Mouse (Mus musculus) CH12.LX (cell line): ENCODE results near the gene Cds1. TPM values are rescaled to one million over a fixed set of nuclear protein-coding genes. Genes with fewer than 3 reads are reported as not detected.

ENCODE experiments used
- DNase-seq: peaks from one replicate; pipeline ENCODE4 v3.0.0-alpha.2; 2013; ENCODE audit errors: extremely low read depth
- H3K27ac ChIP-seq: 2 replicates; pipeline ENCODE4 v1.5.1; 2012; ENCODE audit warnings: low read depth, mild to moderate bottlenecking, control low read depth, moderate library complexity; ENCODE audit not compliant: insufficient read depth
- H3K27me3 ChIP-seq: replicated peaks from 2 replicates; pipeline ENCODE3; 2012; ENCODE audit warnings: inconsistent platforms
- H3K36me3 ChIP-seq, 2 experiments: replicated peaks in 1 of 2; 2 replicates each; pipeline versions ENCODE3 to v1.6.1; 2012; ENCODE audit warnings: inconsistent platforms in 1 of 2, low read length in 1 of 2, mild to moderate bottlenecking in 1 of 2, mixed read lengths in 1 of 2, moderate library complexity in 1 of 2; ENCODE audit not compliant: control insufficient read depth in 1 of 2, insufficient read depth in 1 of 2
- H3K4me1 ChIP-seq, 2 experiments: 2 replicates each; pipeline ENCODE4 v1.6.1; 2012; ENCODE audit warnings: inconsistent platforms in 1 of 2, moderate library complexity in 1 of 2; ENCODE audit not compliant: insufficient read depth in 2 of 2, control insufficient read depth in 1 of 2
- H3K4me2 ChIP-seq: 2 replicates; pipeline ENCODE4 v1.6.1; 2012; ENCODE audit warnings: low read depth, mild to moderate bottlenecking, control low read depth; ENCODE audit not compliant: poor library complexity, insufficient read depth, severe bottlenecking
- H3K4me3 ChIP-seq, 3 experiments: fragments of 150-350 bp in 1 of 3; sonication (generic) in 1 of 3; replicated peaks in 1 of 3; 2 replicates each; pipeline versions ENCODE3 to v1.5.1; 2011 to 2012; ENCODE audit warnings: low read depth in 2 of 3, low read length in 2 of 3, mild to moderate bottlenecking in 2 of 3, moderate library complexity in 2 of 3, control low read depth in 1 of 3, improper control_type of control experiment in 1 of 3, inconsistent platforms in 1 of 3, mixed read lengths in 1 of 3; ENCODE audit not compliant: poor library complexity in 1 of 3
- H3K79me2 ChIP-seq: replicated peaks from 2 replicates; pipeline ENCODE4 v1.6.1; 2012; ENCODE audit warnings: mild to moderate bottlenecking, moderate library complexity; ENCODE audit not compliant: control insufficient read depth, poor library complexity, insufficient read depth, severe bottlenecking; ENCODE audit errors: extremely low read depth
- H3K9ac ChIP-seq: 2 replicates; pipeline ENCODE4 v1.6.1; 2012; ENCODE audit warnings: low read depth, mild to moderate bottlenecking, control low read depth, moderate library complexity; ENCODE audit not compliant: insufficient read depth
- H3K9me3 ChIP-seq: replicated peaks from 2 replicates; pipeline ENCODE3; 2012; ENCODE audit warnings: low read length, inconsistent platforms, mixed read lengths
- CHD1 ChIP-seq: IDR thresholded peaks from 2 replicates; pipeline ENCODE4 v1.6.1; 2012; ENCODE audit warnings: low read depth, low read length, improper control_type of control experiment, inconsistent platforms
- CHD2 ChIP-seq: IDR thresholded peaks from 2 replicates; pipeline ENCODE4 v1.6.1; 2011; ENCODE audit warnings: low read length, improper control_type of control experiment
- E2F4 ChIP-seq: IDR thresholded peaks from 2 replicates; pipeline ENCODE4 v1.6.1; 2011; ENCODE audit warnings: low read depth, low read length, improper control_type of control experiment; ENCODE audit not compliant: insufficient replicate concordance
- ELF1 ChIP-seq: IDR thresholded peaks from 2 replicates; pipeline ENCODE4 v1.6.1; 2014; ENCODE audit warnings: low read depth, mild to moderate bottlenecking, inconsistent platforms, low read length, improper control_type of control experiment
- GABPA ChIP-seq: IDR thresholded peaks from 2 replicates; pipeline ENCODE4 v1.6.1; 2012; ENCODE audit warnings: low read depth, low read length, improper control_type of control experiment, inconsistent platforms; ENCODE audit not compliant: insufficient replicate concordance
- HCFC1 ChIP-seq: IDR thresholded peaks from 2 replicates; pipeline ENCODE4 v1.6.1; 2012; ENCODE audit warnings: low read depth, mild to moderate bottlenecking, inconsistent platforms, low read length, improper control_type of control experiment
- IRF4 ChIP-seq: IDR thresholded peaks from 2 replicates; pipeline ENCODE4 v1.6.1; 2014; ENCODE audit warnings: low read depth, mild to moderate bottlenecking, inconsistent platforms, low read length, improper control_type of control experiment
- JUN ChIP-seq: IDR thresholded peaks from 2 replicates; pipeline ENCODE4 v1.6.1; 2011; ENCODE audit warnings: low read depth, mild to moderate bottlenecking, low read length, improper control_type of control experiment, moderate library complexity; ENCODE audit not compliant: insufficient read depth
- KAT2A ChIP-seq: IDR thresholded peaks from 2 replicates; pipeline ENCODE4 v1.6.1; 2012; ENCODE audit warnings: low read length, improper control_type of control experiment, inconsistent platforms; ENCODE audit not compliant: insufficient replicate concordance
- MAFK ChIP-seq: IDR thresholded peaks from 2 replicates; pipeline ENCODE4 v1.6.1; 2011; ENCODE audit warnings: low read length, improper control_type of control experiment; ENCODE audit not compliant: insufficient replicate concordance
- MYC ChIP-seq: IDR thresholded peaks from 2 replicates; pipeline ENCODE4 v1.6.1; 2011; ENCODE audit warnings: low read depth, mild to moderate bottlenecking, improper control_type of control experiment, low read length
- NELFE ChIP-seq: IDR thresholded peaks from 2 replicates; pipeline ENCODE4 v1.6.1; 2011; ENCODE audit warnings: low read depth, low read length, improper control_type of control experiment
- NRF1 ChIP-seq: IDR thresholded peaks from 2 replicates; pipeline ENCODE4 v1.6.1; 2014; ENCODE audit warnings: low read depth, mild to moderate bottlenecking, inconsistent platforms, low read length, improper control_type of control experiment, moderate library complexity
- PAX5 ChIP-seq: IDR thresholded peaks from 2 replicates; pipeline ENCODE4 v1.6.1; 2012; ENCODE audit warnings: low read length, inconsistent platforms, mixed read lengths
- POLR2A ChIP-seq: IDR thresholded peaks from 2 replicates; pipeline ENCODE4 v1.6.1; 2011; ENCODE audit warnings: low read depth, mild to moderate bottlenecking, improper control_type of control experiment, low read length
- POLR2AphosphoS2 ChIP-seq: IDR thresholded peaks from 2 replicates; pipeline ENCODE4 v1.6.1; 2011; ENCODE audit warnings: low read depth, low read length, improper control_type of control experiment
- RAD21 ChIP-seq: IDR thresholded peaks from 2 replicates; pipeline ENCODE4 v1.6.1; 2011; ENCODE audit warnings: low read depth, mild to moderate bottlenecking, low read length, improper control_type of control experiment, moderate library complexity
- SMC3 ChIP-seq: IDR thresholded peaks from 2 replicates; pipeline ENCODE4 v1.6.1; 2011; ENCODE audit warnings: low read depth, low read length, improper control_type of control experiment
- TCF12 ChIP-seq: IDR thresholded peaks from 2 replicates; pipeline ENCODE4 v1.6.1; 2014; ENCODE audit warnings: low read depth, mild to moderate bottlenecking, inconsistent platforms, low read length, improper control_type of control experiment
- UBTF ChIP-seq: IDR thresholded peaks from 2 replicates; pipeline ENCODE4 v1.6.1; 2012; ENCODE audit warnings: low read depth, mild to moderate bottlenecking, inconsistent platforms, low read length, improper control_type of control experiment, moderate library complexity
- ZC3H11A ChIP-seq: IDR thresholded peaks from 2 replicates; pipeline ENCODE4 v1.6.1; 2012; ENCODE audit warnings: low read depth, mild to moderate bottlenecking, inconsistent platforms, low read length, improper control_type of control experiment
- ZKSCAN1 ChIP-seq: IDR thresholded peaks from 2 replicates; pipeline ENCODE4 v1.6.1; 2012; ENCODE audit warnings: low read depth, inconsistent platforms, low read length, improper control_type of control experiment, borderline replicate concordance
- ZMIZ1 ChIP-seq: IDR thresholded peaks from 2 replicates; pipeline ENCODE4 v1.6.1; 2012; ENCODE audit warnings: low read depth, mild to moderate bottlenecking, inconsistent platforms, low read length, improper control_type of control experiment
- ZNF384 ChIP-seq: IDR thresholded peaks from 2 replicates; pipeline ENCODE4 v1.6.1; 2012; ENCODE audit warnings: low read depth, low read length, improper control_type of control experiment, inconsistent platforms
- dilution Hi-C: fragments of 300-500 bp; cut with MboI; formaldehyde crosslinking; loops from 2 replicates; pipeline ENCODE4 v1.14.3; 2020; ENCODE audit warnings: low sequenced_read_pairs; ENCODE audit not compliant: extremely low pct_unique_long_range_greater_than_20kb, extremely low pct_ligation_motif_present
- in situ Hi-C: fragments of 300-500 bp; cut with MboI; formaldehyde crosslinking; loops from 3 replicates; pipeline ENCODE4 v1.14.3; 2019; ENCODE audit warnings: low sequenced_read_pairs, low pct_ligation_motif_present, low pct_unique_long_range_greater_than_20kb, mixed read lengths
- polyA plus RNA-seq: library from polyadenylated mRNA; unstranded; fragments of >175 nt; gene quantifications from 2 replicates; pipeline ENCODE4 v1.2.1, GENCODE M21; 2012; ENCODE audit warnings: low read depth; ENCODE audit not compliant: insufficient read length
- total RNA-seq, 2 experiments: library from RNA; depleted of rRNA; stranded (reverse); fragments of 300-350 nt in 1 of 2; fragments of >200 nt in 1 of 2; gene quantifications; 2 replicates each; pipeline ENCODE4 v1.2.3; 2012 to 2014

Cds1 gene
- total and polyA plus RNA-seq, 3 experiments = not detected

DNA sequence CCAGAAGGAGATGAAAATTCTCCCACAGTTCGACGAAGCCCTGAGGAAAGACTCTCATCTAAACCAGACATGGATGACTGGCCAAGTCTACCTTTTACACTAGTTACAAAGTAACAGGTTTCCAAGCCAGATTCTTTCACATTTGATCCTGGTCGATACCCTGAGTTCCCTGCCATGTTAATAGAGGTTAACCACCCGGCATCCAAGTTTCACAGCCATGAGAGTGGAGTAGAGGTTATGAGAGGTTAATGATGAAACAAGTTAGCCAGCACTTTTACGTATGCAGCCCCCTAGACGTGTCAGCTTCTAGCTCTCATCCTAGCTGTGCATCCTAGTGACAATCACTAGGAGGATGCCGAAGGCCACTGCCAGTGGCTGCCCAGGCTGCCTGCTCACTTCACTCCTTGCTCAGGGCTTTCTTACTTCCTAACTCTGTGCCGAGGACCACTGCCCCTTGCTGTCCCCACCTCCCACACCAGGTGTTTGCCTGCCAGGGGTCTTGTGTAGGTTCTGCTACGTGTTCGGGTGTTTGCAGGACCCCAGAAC is 94.0 kb downstream of the Cds1 start:
- H3K27ac ChIP-seq = no peak overlapping the region
- H3K9ac ChIP-seq = no peak overlapping the region
- H3K79me2 ChIP-seq = no peaks in the 10 kb centered on the region
- dilution Hi-C loops (no loop called here), in situ Hi-C loops (no loop called here)
- TF ChIP-seq NELFE = no peak
- no peak for TF ChIP-seq SMC3
- TF ChIP-seq HCFC1 = no peak
- TF ChIP-seq JUN = no peak
- no peak for TF ChIP-seq MAFK
- no peak for TF ChIP-seq ZNF384
- no peak for TF ChIP-seq ZKSCAN1
- TF ChIP-seq POLR2AphosphoS2 = no peak
- no peaks in the 10 kb centered on the region for H3K4me1 ChIP-seq
- H3K36me3 ChIP-seq = no peaks in the 10 kb centered on the region
- no peaks in the 10 kb centered on the region for H3K27me3 ChIP-seq
- no peak overlapping the region for H3K4me3 ChIP-seq
- no peak for DNase-seq
- H3K9me3 ChIP-seq = peaks cover 81% of the 10 kb centered on the region
- no peak overlapping the region for H3K4me2 ChIP-seq

DNA sequence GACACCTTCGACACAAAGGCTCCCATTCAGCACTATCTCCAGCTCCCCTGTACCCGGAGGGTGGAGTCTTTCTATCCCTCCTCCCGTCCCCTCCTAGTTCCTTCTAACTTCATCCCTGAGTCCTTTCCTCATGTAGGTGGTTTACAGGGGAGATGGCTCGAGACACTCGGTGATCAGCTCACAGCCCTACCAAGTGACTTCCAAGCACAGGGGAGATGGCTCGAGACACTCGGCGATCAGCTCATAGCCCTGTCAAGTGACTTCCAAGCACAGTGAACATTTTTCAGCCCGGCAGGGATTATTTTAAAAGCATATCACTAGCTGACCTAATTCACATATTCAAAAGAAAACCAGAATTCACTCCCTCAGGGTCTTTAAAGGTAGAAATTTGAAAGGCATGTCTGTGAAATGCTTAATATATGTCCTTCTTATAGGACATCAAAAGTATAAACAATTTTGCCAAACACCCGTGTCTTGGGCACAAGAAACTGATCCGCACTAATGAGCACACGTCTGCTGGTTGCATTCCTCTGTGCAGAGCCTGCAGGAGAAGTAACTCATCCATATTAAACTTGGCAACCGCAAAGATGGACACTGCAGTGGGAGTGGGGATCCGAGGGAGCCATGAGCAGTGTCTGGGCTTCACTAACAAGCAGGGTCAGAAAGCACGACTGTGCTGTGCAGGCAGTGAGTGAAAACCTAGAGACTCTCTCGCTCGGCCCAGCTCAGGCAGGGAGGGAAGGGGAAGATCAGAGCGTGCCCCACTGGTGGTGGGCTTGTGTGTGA is 97.0 kb downstream of the Cds1 start:
- dilution Hi-C loops = no loop called here
- H3K36me3 ChIP-seq = no peaks in the 10 kb centered on the region

GRCm38 (mm10) chr5:101862651-101863050 is 97.7 kb downstream of the Cds1 start:
- no peaks in the 10 kb centered on the region for H3K27me3 ChIP-seq
- H3K9ac ChIP-seq = no peak overlapping the region
- no peak for DNase-seq

More for the DNA sequence above, 97.0 kb downstream of the Cds1 start:
- Histone ChIP-seq H3K4me3 (no peak overlapping the region), H3K79me2 (no peaks in the 10 kb centered on the region), H3K27ac (no peak overlapping the region), H3K4me2 (no peak overlapping the region), H3K9me3 (peaks cover 79% of the 10 kb centered on the region)
- in situ Hi-C loops = no loop called here
- TF ChIP-seq CHD2 = no peak
- TF ChIP-seq NRF1 = no peak
- no peak for TF ChIP-seq E2F4
- no peak for TF ChIP-seq POLR2AphosphoS2
- no peak for TF ChIP-seq SMC3
- no peak for TF ChIP-seq CHD1
- no peak for TF ChIP-seq IRF4
- TF ChIP-seq, all 38 proteins: peak for 0
- no peak for DNase-seq
- Histone ChIP-seq H3K9ac (no peak overlapping the region), H3K27me3 (no peaks in the 10 kb centered on the region), H3K4me1 (no peaks in the 10 kb centered on the region)

More at GRCm38 (mm10) chr5:101862651-101863050, 97.7 kb downstream of the Cds1 start:
- no peak for TF ChIP-seq NRF1
- no peak for TF ChIP-seq POLR2A
- TF ChIP-seq RAD21 = no peak
- TF ChIP-seq POLR2AphosphoS2 = no peak
- no peak for TF ChIP-seq MYC
- TF ChIP-seq ZC3H11A = no peak
- no peak for TF ChIP-seq ZNF384
- TF ChIP-seq ZKSCAN1 = no peak
- no peak for TF ChIP-seq PAX5
- no peak for TF ChIP-seq ELF1
- TF ChIP-seq KAT2A = no peak
- TF ChIP-seq GABPA = no peak
- no peak for TF ChIP-seq SMC3
- TF ChIP-seq ZMIZ1 = no peak
- TF ChIP-seq UBTF = no peak
- TF ChIP-seq JUN = no peak
- TF ChIP-seq HCFC1 = no peak
- no peak for TF ChIP-seq TCF12
- in situ Hi-C loops = no loop called here
- Histone ChIP-seq H3K4me1 (no peaks in the 10 kb centered on the region), H3K9me3 (peaks cover 73% of the 10 kb centered on the region), H3K36me3 (no peaks in the 10 kb centered on the region), H3K4me2 (no peak overlapping the region), H3K27ac (no peak overlapping the region), H3K4me3 (no peak overlapping the region), H3K79me2 (no peaks in the 10 kb centered on the region)
- dilution Hi-C loops = no loop called here
